Mouse (Mus musculus) liver, postnatal 0 days (tissue): ENCODE measurements around the gene Stra8.

ENCODE experiments used
- CTCF ChIP-seq: sonication (generic); IDR thresholded peaks from 2 replicates; pipeline ENCODE4 v1.5.1; 2016; ENCODE audit warnings: antibody characterized with exemption, low read depth
- EP300 ChIP-seq: IDR thresholded peaks from 2 replicates; pipeline ENCODE4 v1.6.1; 2016; ENCODE audit warnings: antibody characterized with exemption, low read depth, mild to moderate bottlenecking

GRCm38 (mm10) chr6:34939451-34939850 lies 19.5 kb downstream of the Stra8 start:
- no peak for TF ChIP-seq CTCF
- TF ChIP-seq EP300, result no peak
